Mouse (Mus musculus) forebrain, embryonic 12.5 days (tissue): ENCODE measurements around the gene Olfr1443. TPM values are rescaled to one million over a fixed set of nuclear protein-coding genes. Genes with fewer than 3 reads are reported as not detected.
"Not testable (repeated sequence)": the region's sequence is repeated elsewhere in the genome, so short reads cannot be mapped to it uniquely, and the experiment has no call there.

Experiments
- ATAC-seq: fragments of 200-750 bp; cut with Nextera tagmentation; 2 replicates; pipeline ENCODE4 v1.8.0; 2017; ENCODE audit warnings: moderate TSS enrichment; ENCODE audit not compliant: low FRiP score
- H3K27ac ChIP-seq: fragments of 300-500 bp; sonication (generic); 2 replicates; pipeline ENCODE4 v1.5.1; 2016; ENCODE audit warnings: mild to moderate bottlenecking
- H3K27me3 ChIP-seq: fragments of 300-500 bp; sonication (generic); 2 replicates; pipeline ENCODE4 v1.6.1; 2016; ENCODE audit warnings: mild to moderate bottlenecking
- H3K36me3 ChIP-seq: fragments of 300-500 bp; sonication (generic); replicated peaks from 2 replicates; pipeline ENCODE4 v1.6.1; 2016; ENCODE audit warnings: mild to moderate bottlenecking
- H3K4me1 ChIP-seq: fragments of 300-500 bp; sonication (generic); 2 replicates; pipeline ENCODE4 v1.6.1; 2016
- H3K4me2 ChIP-seq: fragments of 300-500 bp; sonication (generic); 2 replicates; pipeline ENCODE4 v1.6.1; 2016; ENCODE audit warnings: mild to moderate bottlenecking, moderate library complexity
- H3K4me3 ChIP-seq: fragments of 300-500 bp; sonication (generic); replicated peaks from 2 replicates; pipeline ENCODE4 v1.5.1; 2016; ENCODE audit warnings: mild to moderate bottlenecking
- H3K9ac ChIP-seq: fragments of 300-500 bp; sonication (generic); 2 replicates; pipeline ENCODE4 v1.6.1; 2016; ENCODE audit warnings: mild to moderate bottlenecking
- H3K9me3 ChIP-seq: fragments of 300-500 bp; sonication (generic); 2 replicates; pipeline ENCODE4 v1.6.1; 2016
- WGBS: fragments of 180-500 bp; shearing (Covaris S2); methylation state at CpG from one replicate; pipeline ENCODE4 v1.1.7; 2016; 5-methylcytosine and 5-hydroxymethylcytosine counted together
- polyA plus RNA-seq: library from polyadenylated mRNA; unstranded; fragments of >200 nt; fragmentation: Nextera tagmentation; extraction: Ambion mirVana; gene quantifications from 2 replicates; pipeline ENCODE4 v1.2.1, GENCODE M21; 2016

The Olfr1443 gene
- polyA plus RNA-seq, 1 experiment from 2014 or later: not detected

- no peaks in the 10 kb centered on the region for H3K36me3 ChIP-seq
- H3K27ac ChIP-seq: no peak overlapping the region
- no peaks in the 10 kb centered on the region for H3K9me3 ChIP-seq
- no peak overlapping the region for H3K4me2 ChIP-seq
- H3K4me1 ChIP-seq: no peaks in the 10 kb centered on the region
- H3K9ac ChIP-seq: no peak overlapping the region
- ATAC-seq: no peak
- H3K27me3 ChIP-seq: no peaks in the 10 kb centered on the region
- H3K4me3 ChIP-seq: no peak overlapping the region
Measured at GRCm38 (mm10) chr19:12696221-12696620, 18.3 kb downstream of the Olfr1443 start.

- no peaks in the 10 kb centered on the region for H3K9me3 ChIP-seq
- no peak for ATAC-seq
- no peak overlapping the region for H3K9ac ChIP-seq
- WGBS: 89% methylated on average over 2 of the region's 2 CpGs
- H3K4me1 ChIP-seq: no peaks in the 10 kb centered on the region
- no peaks in the 10 kb centered on the region for H3K27me3 ChIP-seq
- H3K4me3 ChIP-seq: no peak overlapping the region
- no peak overlapping the region for H3K4me2 ChIP-seq
- H3K36me3 ChIP-seq: no peaks in the 10 kb centered on the region
- no peak overlapping the region for H3K27ac ChIP-seq
Measured at GRCm38 (mm10) chr19:12708458-12708857, 30.5 kb downstream of the Olfr1443 start.

- no peak for ATAC-seq
- H3K9ac ChIP-seq: no peak overlapping the region
- H3K9me3 ChIP-seq: no peaks in the 10 kb centered on the region
- no peak overlapping the region for H3K4me2 ChIP-seq
- H3K27ac ChIP-seq: no peak overlapping the region
- no peaks in the 10 kb centered on the region for H3K4me1 ChIP-seq
- no peaks in the 10 kb centered on the region for H3K36me3 ChIP-seq
- no peak overlapping the region for H3K4me3 ChIP-seq
- H3K27me3 ChIP-seq: no peaks in the 10 kb centered on the region
Measured at GRCm38 (mm10) chr19:12708986-12709385, 31.1 kb downstream of the Olfr1443 start.

- no peak overlapping the region for H3K27ac ChIP-seq
- no peak overlapping the region for H3K9ac ChIP-seq
- H3K36me3 ChIP-seq: no peaks in the 10 kb centered on the region
- no peaks in the 10 kb centered on the region for H3K27me3 ChIP-seq
- no peak overlapping the region for H3K4me2 ChIP-seq
- H3K4me3 ChIP-seq: no peak overlapping the region
- H3K9me3 ChIP-seq: no peaks in the 10 kb centered on the region
- WGBS: 79% methylated on average over 6 of the region's 6 CpGs
- ATAC-seq: no peak
- H3K4me1 ChIP-seq: no peaks in the 10 kb centered on the region
Measured at GRCm38 (mm10) chr19:12719189-12719588, 41.3 kb downstream of the Olfr1443 start.

GRCm38 (mm10) chr19:12720463-12720862 is 42.6 kb downstream of the Olfr1443 start:
- no peak overlapping the region for H3K9ac ChIP-seq
- 61% methylated on average over 2 of the region's 2 CpGs for whole genome bisulfite sequencing

GRCm38 (mm10) chr19:12720919-12721318 is 43.0 kb downstream of the Olfr1443 start:
- not testable (repeated sequence) for H3K4me3 ChIP-seq, H3K36me3 ChIP-seq, H3K4me1 ChIP-seq, H3K4me2 ChIP-seq, H3K27me3 ChIP-seq, H3K27ac ChIP-seq, H3K9me3 ChIP-seq, H3K9ac ChIP-seq, ATAC-seq
- 96% methylated on average over 5 of the region's 5 CpGs for WGBS

More at GRCm38 (mm10) chr19:12720463-12720862, 42.6 kb downstream of the Olfr1443 start:
- Histone ChIP-seq H3K4me2 (no peak overlapping the region), H3K27ac (no peak overlapping the region), H3K36me3 (no peaks in the 10 kb centered on the region), H3K4me1 (no peaks in the 10 kb centered on the region), H3K4me3 (no peak overlapping the region), H3K9me3 (no peaks in the 10 kb centered on the region), H3K27me3 (no peaks in the 10 kb centered on the region)
- ATAC-seq: no peak

GRCm38 (mm10) chr19:12721596-12721995 is 43.7 kb downstream of the Olfr1443 start:
- not testable (repeated sequence) for H3K4me1 ChIP-seq, H3K9ac ChIP-seq, ATAC-seq, H3K9me3 ChIP-seq, H3K4me3 ChIP-seq, H3K27ac ChIP-seq, H3K36me3 ChIP-seq, H3K4me2 ChIP-seq, H3K27me3 ChIP-seq
- WGBS: 94% methylated on average over 7 of the region's 7 CpGs

- 83% methylated on average over 2 of the region's 3 CpGs for WGBS
- H3K4me3 ChIP-seq: no peak overlapping the region
- no peak overlapping the region for H3K9ac ChIP-seq
- no peaks in the 10 kb centered on the region for H3K4me1 ChIP-seq
- no peak overlapping the region for H3K4me2 ChIP-seq
- H3K27ac ChIP-seq: no peak overlapping the region
- no peak for ATAC-seq
- no peaks in the 10 kb centered on the region for H3K36me3 ChIP-seq
- no peaks in the 10 kb centered on the region for H3K27me3 ChIP-seq
- H3K9me3 ChIP-seq: no peaks in the 10 kb centered on the region
Measured at GRCm38 (mm10) chr19:12722308-12722707, 44.4 kb downstream of the Olfr1443 start.

GRCm38 (mm10) chr19:12725851-12726250 is 47.9 kb downstream of the Olfr1443 start:
- Histone ChIP-seq H3K9ac (no peak overlapping the region), H3K4me2 (no peak overlapping the region), H3K36me3 (no peaks in the 10 kb centered on the region), H3K4me1 (no peaks in the 10 kb centered on the region), H3K27ac (no peak overlapping the region), H3K4me3 (no peak overlapping the region), H3K9me3 (no peaks in the 10 kb centered on the region), H3K27me3 (no peaks in the 10 kb centered on the region)
- no peak for ATAC-seq
- WGBS: 71% methylated on average over 1 of the region's 1 CpGs

- H3K4me3 ChIP-seq: no peak overlapping the region
- no peaks in the 10 kb centered on the region for H3K9me3 ChIP-seq
- H3K36me3 ChIP-seq: no peaks in the 10 kb centered on the region
- H3K9ac ChIP-seq: no peak overlapping the region
- WGBS: 52% methylated on average over 1 of the region's 1 CpGs
- H3K4me1 ChIP-seq: no peaks in the 10 kb centered on the region
- H3K4me2 ChIP-seq: no peak overlapping the region
- H3K27ac ChIP-seq: no peak overlapping the region
- no peak for ATAC-seq
- no peaks in the 10 kb centered on the region for H3K27me3 ChIP-seq
Measured at GRCm38 (mm10) chr19:12731036-12731435, 53.1 kb downstream of the Olfr1443 start.

GRCm38 (mm10) chr19:12731950-12732349 is 54.0 kb downstream of the Olfr1443 start:
- no peaks in the 10 kb centered on the region for H3K27me3 ChIP-seq
- no peaks in the 10 kb centered on the region for H3K4me1 ChIP-seq
- no peak for ATAC-seq
- H3K36me3 ChIP-seq: no peaks in the 10 kb centered on the region
- no peak overlapping the region for H3K9ac ChIP-seq
- no peak overlapping the region for H3K4me2 ChIP-seq
- H3K27ac ChIP-seq: no peak overlapping the region
- no peak overlapping the region for H3K4me3 ChIP-seq
- no peaks in the 10 kb centered on the region for H3K9me3 ChIP-seq
- 85% methylated on average over 2 of the region's 2 CpGs for WGBS
